Mouse (Mus musculus) hindbrain, embryonic 13.5 days (tissue): ENCODE results near the gene Exoc6. TPM values are rescaled to one million over a fixed set of nuclear protein-coding genes. Genes with fewer than 3 reads are reported as not detected.

Experiments
- ATAC-seq: fragments of 200-750 bp; cut with Nextera tagmentation; 2 replicates; pipeline ENCODE4 v1.8.0; 2017; ENCODE audit warnings: moderate TSS enrichment; ENCODE audit not compliant: low FRiP score
- H3K27ac ChIP-seq: fragments of 300-500 bp; sonication (generic); 2 replicates; pipeline ENCODE4 v1.5.1; 2015; ENCODE audit warnings: inconsistent platforms, mild to moderate bottlenecking, moderate library complexity
- H3K27me3 ChIP-seq: fragments of 300-500 bp; sonication (generic); 2 replicates; pipeline ENCODE4 v1.6.1; 2015; ENCODE audit warnings: mild to moderate bottlenecking, inconsistent platforms
- H3K36me3 ChIP-seq: fragments of 300-500 bp; sonication (generic); 2 replicates; pipeline ENCODE4 v1.6.1; 2015; ENCODE audit warnings: mild to moderate bottlenecking, inconsistent platforms
- H3K4me1 ChIP-seq: fragments of 300-500 bp; sonication (generic); replicated peaks from 2 replicates; pipeline ENCODE4 v1.6.1; 2015; ENCODE audit warnings: inconsistent platforms
- H3K4me2 ChIP-seq: fragments of 300-500 bp; sonication (generic); 2 replicates; pipeline ENCODE4 v1.6.1; 2015; ENCODE audit warnings: inconsistent platforms, mild to moderate bottlenecking, moderate library complexity
- H3K4me3 ChIP-seq: fragments of 300-500 bp; sonication (generic); 2 replicates; pipeline ENCODE4 v1.5.1; 2015; ENCODE audit warnings: mild to moderate bottlenecking, inconsistent platforms
- H3K9ac ChIP-seq: fragments of 300-500 bp; sonication (generic); 2 replicates; pipeline ENCODE4 v1.6.1; 2015; ENCODE audit warnings: mild to moderate bottlenecking, inconsistent platforms
- H3K9me3 ChIP-seq: fragments of 300-500 bp; sonication (generic); 2 replicates; pipeline ENCODE4 v1.6.1; 2016; ENCODE audit warnings: inconsistent platforms
- WGBS: fragments of 180-500 bp; shearing (Covaris S2); methylation state at CpG from one replicate; pipeline ENCODE4 v1.1.7; 2015; 5-methylcytosine and 5-hydroxymethylcytosine counted together
- polyA plus RNA-seq: library from polyadenylated mRNA; unstranded; fragments of >200 nt; fragmentation: Nextera tagmentation; extraction: Ambion mirVana; gene quantifications from 2 replicates; pipeline ENCODE4 v1.2.1, GENCODE M21; 2015

The Exoc6 gene
- polyA plus RNA-seq, 1 experiment from 2014 or later = 15.2 TPM

- Histone ChIP-seq H3K36me3 (no peaks in the 10 kb centered on the region), H3K9ac (no peak overlapping the region), H3K9me3 (no peaks in the 10 kb centered on the region), H3K27ac (no peak overlapping the region), H3K4me1 (no peaks in the 10 kb centered on the region), H3K27me3 (no peaks in the 10 kb centered on the region), H3K4me3 (no peak overlapping the region), H3K4me2 (no peak overlapping the region)
- WGBS = 95% methylated on average over 7 of the region's 7 CpGs
- ATAC-seq = no peak
These were observed 176.4 kb downstream of the Exoc6 start for GRCm38 (mm10) chr19:37726585-37726984.

GRCm38 (mm10) chr19:37727366-37727765 lies 177.1 kb downstream of the Exoc6 start:
- no peak overlapping the region for H3K9ac ChIP-seq
- WGBS = 86% methylated on average over 2 of the region's 2 CpGs
- ATAC-seq = no peak

More at GRCm38 (mm10) chr19:37727366-37727765, 177.1 kb downstream of the Exoc6 start:
- H3K27me3 ChIP-seq = no peaks in the 10 kb centered on the region
- H3K4me3 ChIP-seq = no peak overlapping the region
- no peak overlapping the region for H3K4me2 ChIP-seq
- H3K4me1 ChIP-seq = no peaks in the 10 kb centered on the region
- no peak overlapping the region for H3K27ac ChIP-seq
- H3K36me3 ChIP-seq = no peaks in the 10 kb centered on the region
- H3K9me3 ChIP-seq = no peaks in the 10 kb centered on the region

Other genes starting within 250 kb of the Exoc6 start
- 35.3 and 35.7 TPM in 2 replicates for gene Ide, start 212.6 kb upstream of the Exoc6 start, polyA plus RNA-seq
- gene Kif11, start 174.0 kb upstream of the Exoc6 start, polyA plus RNA-seq = 13.5 and 14.3 TPM in 2 replicates
- 6.7 and 7.2 TPM in 2 replicates for gene Hhex, start 115.6 kb upstream of the Exoc6 start, polyA plus RNA-seq
- not detected in 2 replicates for gene Cyp26c1, start 135.2 kb downstream of the Exoc6 start, polyA plus RNA-seq
- 0.23 and 0.56 TPM in 2 replicates for gene Cyp26a1, start 147.4 kb downstream of the Exoc6 start, polyA plus RNA-seq